Mouse (Mus musculus): ENCODE results near the gene Wnt7a. TPM values are rescaled to one million over a fixed set of nuclear protein-coding genes. Genes with fewer than 3 reads are reported as not detected.

The Wnt7a gene
- total RNA-seq, 2 experiments from 2014 or later: 0.45 TPM; not detected in 1

DNA sequence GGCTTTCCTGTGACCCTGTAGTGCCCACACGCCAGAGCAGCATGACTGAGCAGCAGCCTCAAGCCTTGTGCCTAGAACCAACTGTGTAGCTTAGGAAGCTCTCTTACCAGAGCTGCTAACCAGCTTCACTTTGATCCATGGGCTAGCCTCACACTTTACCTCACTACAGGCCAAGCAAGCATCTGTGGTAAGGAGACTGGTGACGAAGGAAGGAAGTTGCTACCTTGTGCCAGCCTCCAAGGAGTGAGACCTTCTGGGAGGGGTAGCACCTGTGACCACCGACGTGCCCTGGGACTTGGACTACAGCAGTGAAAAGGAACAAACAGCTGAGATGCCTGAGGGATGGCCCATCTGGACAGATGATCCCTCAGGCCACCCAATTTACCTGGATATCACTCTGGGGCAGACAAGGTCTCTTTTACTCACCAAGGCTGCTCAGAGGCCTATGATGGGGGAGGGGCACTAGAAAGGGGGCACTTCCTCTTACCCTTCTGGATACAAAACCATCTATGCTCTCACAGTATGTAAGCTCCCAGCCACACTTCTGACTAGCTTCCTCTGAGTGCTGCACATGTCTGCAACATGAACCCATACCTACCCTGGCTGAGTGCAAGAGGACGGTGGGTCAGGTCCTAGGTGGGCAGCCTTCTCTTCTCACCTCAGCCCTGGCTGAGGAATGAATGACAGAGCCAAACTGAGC lies 18.5 kb downstream of the Wnt7a start:
- DNase-seq: no peak
- intact Hi-C loops (cut with DNase I): no loop called here

DNA sequence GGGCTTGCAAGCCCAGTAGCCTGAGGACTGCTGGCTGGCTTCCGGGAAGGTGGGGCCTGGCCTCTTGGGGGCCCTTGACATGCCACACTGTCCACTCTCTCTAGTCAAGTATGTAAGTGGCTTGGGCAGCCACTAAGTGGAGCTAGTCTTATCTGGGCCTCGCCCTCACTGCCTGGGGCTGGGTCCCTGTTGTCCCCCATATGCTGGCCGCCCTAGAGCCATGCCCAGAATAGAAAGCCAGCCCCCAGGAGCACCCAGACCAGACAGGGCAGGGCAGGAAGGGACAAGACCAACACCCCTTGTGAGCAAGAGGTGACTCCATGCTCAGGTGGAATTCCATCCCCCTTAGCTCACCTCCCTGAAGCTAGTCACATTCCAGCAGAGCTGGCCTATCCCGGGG lies 22.0 kb downstream of the Wnt7a start:
- intact Hi-C loops (cut with DNase I): no loop called here
- peak in 1 of 2 experiments; percentile 26 for DNase-seq

- DNase-seq: no peak
- intact Hi-C loops (cut with DNase I): no loop called here
Observed at GRCm38 (mm10) chr6:91384415-91384814, 26.7 kb downstream of the Wnt7a start.

GRCm38 (mm10) chr6:91383871-91384270 lies 27.3 kb downstream of the Wnt7a start:
- DNase-seq: no peak
- intact Hi-C loops (cut with DNase I): no loop called here

DNA sequence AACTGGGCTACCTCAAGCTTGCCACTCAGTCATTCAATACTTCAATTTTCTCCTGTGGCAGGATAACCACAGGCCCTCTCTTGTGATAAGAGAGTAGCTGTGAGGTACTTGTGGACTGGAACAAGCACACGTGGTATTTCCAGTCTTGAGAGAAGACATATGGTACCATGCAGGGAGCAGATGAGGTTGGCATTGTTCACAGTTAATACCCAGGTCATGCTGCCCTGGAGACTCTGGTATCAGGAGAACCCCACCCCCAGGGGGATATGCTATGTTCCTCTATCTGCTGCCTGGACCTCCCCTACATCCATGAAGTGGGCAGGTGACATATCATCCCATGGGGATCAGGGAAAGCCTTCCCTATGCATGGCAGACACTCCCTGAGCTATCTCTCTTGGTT lies 27.9 kb downstream of the Wnt7a start:
- no peak for DNase-seq
- intact Hi-C loops (cut with DNase I): no loop called here

- intact Hi-C loops (cut with DNase I): no loop called here
- no peak for DNase-seq
Observed at GRCm38 (mm10) chr6:91379871-91380270, 31.3 kb downstream of the Wnt7a start.

GRCm38 (mm10) chr6:91379266-91379665 lies 31.9 kb downstream of the Wnt7a start:
- intact Hi-C loops (cut with DNase I): no loop called here

GRCm38 (mm10) chr6:91372977-91373376 lies 38.2 kb downstream of the Wnt7a start:
- no peak for DNase-seq
- intact Hi-C loops (cut with DNase I): no loop called here

More at GRCm38 (mm10) chr6:91379266-91379665, 31.9 kb downstream of the Wnt7a start:
- DNase-seq: no peak

GRCm38 (mm10) chr6:91372586-91372971 lies 38.6 kb downstream of the Wnt7a start:
- intact Hi-C loops (cut with DNase I): no loop called here
- DNase-seq: no peak

DNA sequence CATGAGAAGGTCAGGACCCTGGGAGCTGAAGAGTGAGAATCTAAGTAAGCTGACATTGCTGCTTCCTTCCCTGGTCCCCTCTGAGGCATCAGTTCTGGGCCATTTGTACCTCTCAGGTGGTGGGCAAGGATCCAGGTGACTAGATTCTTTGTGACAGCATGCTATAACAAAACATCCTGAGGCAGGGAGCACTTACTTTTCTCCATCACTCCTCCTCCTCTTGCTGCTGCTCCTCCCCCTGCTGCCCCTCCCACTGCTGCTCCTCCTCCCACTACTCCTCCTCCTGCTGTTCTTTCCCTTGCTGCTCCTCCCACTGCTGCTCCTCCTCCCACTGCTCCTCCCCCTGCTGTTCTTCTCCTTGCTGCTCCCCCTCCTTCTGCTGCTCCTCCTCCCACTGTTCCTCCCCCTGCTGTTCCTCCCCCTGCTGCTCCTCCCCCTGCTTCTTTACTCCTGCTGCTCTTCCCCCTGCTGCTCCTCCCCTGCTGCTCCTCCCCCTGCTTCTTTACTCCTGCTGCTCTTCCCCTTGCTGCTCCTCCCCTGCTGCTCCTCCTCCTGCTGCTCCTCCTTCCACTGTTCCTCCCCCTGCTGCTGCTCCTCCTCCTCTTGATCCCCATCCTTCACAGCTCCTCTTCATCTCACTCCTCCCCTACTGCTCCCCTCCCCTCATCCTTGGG lies 39.1 kb downstream of the Wnt7a start:
- intact Hi-C loops (cut with DNase I): no loop called here
- DNase-seq: no peak

GRCm38 (mm10) chr6:91366781-91367180 lies 44.4 kb downstream of the Wnt7a start:
- intact Hi-C loops (cut with DNase I): no loop called here
- peak; percentile 59 to 64 for DNase-seq

DNA sequence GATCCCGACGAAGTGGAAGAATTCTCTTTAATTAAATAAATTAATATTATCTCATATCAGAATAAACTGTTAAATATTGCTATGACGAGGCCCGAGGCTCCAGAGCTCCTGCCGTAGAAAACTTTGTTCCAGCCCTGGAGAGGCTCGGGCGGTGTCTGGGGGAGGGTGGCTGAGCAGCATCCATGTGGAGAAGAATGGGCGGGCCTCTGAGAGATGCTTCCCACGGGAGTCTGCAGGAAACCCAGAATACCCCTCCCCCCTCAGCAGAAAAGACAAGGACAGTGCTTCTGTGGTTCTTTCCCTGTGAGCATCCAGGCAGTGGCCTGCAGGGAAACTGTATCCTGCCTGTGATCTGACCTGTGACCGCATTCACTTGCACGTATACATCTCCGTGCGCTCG lies 45.7 kb downstream of the Wnt7a start:
- intact Hi-C loops (cut with DNase I): no loop called here
- peak in 1 of 2 experiments; percentile 5 for DNase-seq

GRCm38 (mm10) chr6:91362756-91363155 lies 48.4 kb downstream of the Wnt7a start:
- intact Hi-C loops (cut with DNase I): no loop called here
- no peak for DNase-seq

- intact Hi-C loops (cut with DNase I): no loop called here
- no peak for DNase-seq
Observed at GRCm38 (mm10) chr6:91360998-91361397, 50.2 kb downstream of the Wnt7a start.

GRCm38 (mm10) chr6:91360371-91360690 lies 50.8 kb downstream of the Wnt7a start:
- DNase-seq: no peak
- intact Hi-C loops (cut with DNase I): no loop called here

- intact Hi-C loops (cut with DNase I): no loop called here
- no peak for DNase-seq
Observed at GRCm38 (mm10) chr6:91359672-91360370, 51.3 kb downstream of the Wnt7a start.

- intact Hi-C loops (cut with DNase I): no loop called here
Observed at GRCm38 (mm10) chr6:91358866-91359656, 52.1 kb downstream of the Wnt7a start.

DNA sequence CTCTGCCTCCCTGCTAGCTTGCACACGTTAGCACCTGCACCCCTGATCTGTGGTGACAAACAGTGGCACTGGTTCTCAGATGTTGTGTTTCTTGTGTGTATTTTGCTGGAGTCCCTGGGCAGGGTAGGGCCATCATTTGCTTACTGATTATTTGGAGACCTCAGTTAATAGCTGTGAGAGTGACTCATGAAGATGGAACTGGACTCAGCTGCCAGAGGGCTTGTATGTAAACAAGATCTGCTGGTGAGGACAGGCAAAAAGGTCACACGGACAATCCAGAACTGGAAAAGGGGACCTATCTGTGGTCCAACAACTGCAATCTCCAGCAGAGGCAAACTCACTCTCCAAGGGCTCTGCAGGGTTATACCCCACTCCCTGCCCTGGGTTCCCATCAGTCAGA lies 52.8 kb downstream of the Wnt7a start:
- intact Hi-C loops (cut with DNase I): no loop called here
- no peak for DNase-seq

More at GRCm38 (mm10) chr6:91358866-91359656, 52.1 kb downstream of the Wnt7a start:
- no peak for DNase-seq

GRCm38 (mm10) chr6:91357238-91357876 lies 53.8 kb downstream of the Wnt7a start:
- DNase-seq: no peak
- intact Hi-C loops (cut with DNase I): no loop called here

- intact Hi-C loops (cut with DNase I): no loop called here
Observed at GRCm38 (mm10) chr6:91349620-91350019, 61.5 kb downstream of the Wnt7a start.

DNA sequence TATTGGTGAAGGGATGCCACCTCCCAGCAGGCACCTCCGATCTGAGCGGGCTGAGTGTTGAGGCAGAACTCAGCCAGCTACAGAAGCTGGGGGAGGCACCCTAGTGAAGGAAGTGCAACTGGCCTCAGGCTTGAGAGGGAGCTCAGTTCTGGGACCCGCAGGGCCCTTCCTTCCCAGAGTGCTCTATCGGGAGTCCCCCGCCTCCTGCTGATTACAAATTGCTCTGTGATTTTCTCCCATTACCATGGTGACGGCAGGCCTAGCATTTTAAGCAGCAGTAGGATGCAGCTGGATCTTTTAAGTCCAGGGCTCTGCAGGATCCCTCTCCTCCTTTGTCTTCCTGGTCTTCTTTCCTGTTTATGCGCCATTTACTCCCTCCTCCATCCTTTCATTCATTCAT lies 63.4 kb downstream of the Wnt7a start:
- DNase-seq: peak in 1 of 2 experiments; percentile 9
- intact Hi-C loops (cut with DNase I): no loop called here

More at GRCm38 (mm10) chr6:91349620-91350019, 61.5 kb downstream of the Wnt7a start:
- DNase-seq: no peak
